Mouse (Mus musculus) cerebellum, postnatal 4 days (tissue): ENCODE results near the gene Vmn2r37.
"Not testable (repeated sequence)": the region's sequence is repeated elsewhere in the genome, so short reads cannot be mapped to it uniquely, and the experiment has no call there.

Experiments used
- DNase-seq, 2 experiments: peaks; one replicate each; pipeline ENCODE4 v3.0.0; 2022; ENCODE audit warnings: low spot score in 2 of 2, mixed read lengths in 1 of 2

The Vmn2r37 gene

DNA sequence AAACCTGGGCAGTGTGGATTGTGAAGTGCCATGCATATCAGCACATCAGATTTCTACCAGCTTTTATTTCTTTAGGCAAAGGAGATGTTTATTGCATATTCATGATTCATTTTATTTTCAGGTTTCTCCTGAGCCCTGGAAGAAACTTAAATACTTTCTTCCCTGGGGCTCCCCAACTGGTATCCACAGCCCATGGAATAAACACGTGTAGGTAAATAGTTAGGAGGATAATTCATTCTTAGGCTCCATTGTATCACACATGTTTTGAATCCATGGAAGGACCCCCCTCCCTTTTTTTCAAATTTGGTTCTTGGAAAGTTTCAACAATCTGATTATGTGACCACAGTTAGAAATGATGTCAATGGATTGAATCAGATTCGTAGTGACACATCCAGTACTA lies at the start of gene Vmn2r37:
Vmn2r37 (minus strand) TSS at position 101 of the 400 bp plus-strand sequence.
- not testable (repeated sequence) for DNase-seq
